Mouse (Mus musculus) brain, embryonic 14.5 days (tissue): ENCODE results near the gene 2010003K11Rik.

Experiments
- CTCF ChIP-seq: fragments of 200-500 bp; IDR thresholded peaks from 2 replicates; pipeline ENCODE4 v1.5.1; 2012; ENCODE audit warnings: inconsistent platforms, mild to moderate bottlenecking, moderate library complexity, borderline replicate concordance; ENCODE audit not compliant: insufficient read depth, insufficient read length; ENCODE audit errors: extremely low read depth
- POLR2A ChIP-seq: fragments of 200-500 bp; IDR thresholded peaks from 2 replicates; pipeline ENCODE4 v1.6.1; 2012; ENCODE audit warnings: mild to moderate bottlenecking, inconsistent platforms, borderline replicate concordance; ENCODE audit not compliant: poor library complexity, insufficient read depth, insufficient read length, severe bottlenecking; ENCODE audit errors: extremely low read depth

- TF ChIP-seq CTCF (no peak), POLR2A (no peak)
Observed at GRCm38 (mm10) chr19:4480041-4480440, 18.3 kb downstream of the 2010003K11Rik start.
